Mouse (Mus musculus) layer of hippocampus, postnatal 36 days (tissue): ENCODE data around the gene Asb12. TPM values are rescaled to one million over a fixed set of nuclear protein-coding genes. Genes with fewer than 3 reads are reported as not detected.
"Not testable (repeated sequence)": the region's sequence is repeated elsewhere in the genome, so short reads cannot be mapped to it uniquely, and the experiment has no call there.

Source experiments
- DNase-seq, 2 experiments: peaks; one replicate each; pipeline ENCODE4 v3.0.0; 2022
- total RNA-seq, 2 experiments: library from RNA; stranded (reverse); gene quantifications; 2 replicates each; pipeline ENCODE4 v1.2.3; 2021

The Asb12 gene
- total RNA-seq, result not detected

- DNase-seq, result no peak
Observed at GRCm38 (mm10) chrX:95557887-95558286, at the start of gene Asb12, which contains the start of gene Pfn5. Asb12 (minus strand) TSS chrX:95557987. Pfn5 (plus strand) TSS chrX:95558104.

- DNase-seq, result no peak
Observed at GRCm38 (mm10) chrX:95600609-95601008, 42.8 kb upstream of the Asb12 start.

- DNase-seq, result no peak
Observed at GRCm38 (mm10) chrX:95554321-95554720, 3.5 kb downstream of the Asb12 start.

GRCm38 (mm10) chrX:95535493-95535892, 22.3 kb downstream of the Asb12 start:
- DNase-seq, result not testable (repeated sequence)

- no peak for DNase-seq
Observed at GRCm38 (mm10) chrX:95525166-95525565, 32.6 kb downstream of the Asb12 start.

- no peak for DNase-seq
Observed at GRCm38 (mm10) chrX:95523883-95524282, 33.9 kb downstream of the Asb12 start.

GRCm38 (mm10) chrX:95457166-95457565, 100.6 kb downstream of the Asb12 start:
- DNase-seq, result no peak

- no peak for DNase-seq
Observed at GRCm38 (mm10) chrX:95445866-95446265, 111.9 kb downstream of the Asb12 start.

- DNase-seq, result no peak
Observed at GRCm38 (mm10) chrX:95445141-95445540, 112.6 kb downstream of the Asb12 start.

- DNase-seq, result peak; percentile 88 to 89
Observed at GRCm38 (mm10) chrX:95444776-95445111, 113.0 kb downstream of the Asb12 start, which contains the start of gene Amer1. Amer1 (minus strand) TSS chrX:95444872.

- peak in 1 of 2 experiments; percentile 24 for DNase-seq
Observed at GRCm38 (mm10) chrX:95443898-95444775, 113.7 kb downstream of the Asb12 start.

GRCm38 (mm10) chrX:95443390-95443789, 114.4 kb downstream of the Asb12 start:
- DNase-seq, result no peak

GRCm38 (mm10) chrX:95442261-95442660, 115.5 kb downstream of the Asb12 start:
- no peak for DNase-seq

GRCm38 (mm10) chrX:95441290-95441689, 116.5 kb downstream of the Asb12 start:
- DNase-seq, result no peak

- no peak for DNase-seq
Observed at GRCm38 (mm10) chrX:95438491-95438890, 119.3 kb downstream of the Asb12 start.

GRCm38 (mm10) chrX:95437236-95437635, 120.6 kb downstream of the Asb12 start:
- no peak for DNase-seq

Other genes with a start within 250 kb of the Asb12 start
- 1 to 10 TPM; 5.3 to 5.8 TPM for gene Amer1, start 113.1 kb downstream of the Asb12 start, total RNA-seq
- gene Pfn5, start 117 bp upstream of the Asb12 start, total RNA-seq, result not detected
- gene Zc4h2, start 100.5 kb upstream of the Asb12 start, total RNA-seq, result 10 to 100 TPM; 19.1 to 22.5 TPM
- 10 to 100 TPM; 39.6 to 40.8 TPM for gene Zc3h12b, start 153.7 kb upstream of the Asb12 start, total RNA-seq